ENCODE assay signal across 17 mouse cellular contexts in the genomic region with DNA sequence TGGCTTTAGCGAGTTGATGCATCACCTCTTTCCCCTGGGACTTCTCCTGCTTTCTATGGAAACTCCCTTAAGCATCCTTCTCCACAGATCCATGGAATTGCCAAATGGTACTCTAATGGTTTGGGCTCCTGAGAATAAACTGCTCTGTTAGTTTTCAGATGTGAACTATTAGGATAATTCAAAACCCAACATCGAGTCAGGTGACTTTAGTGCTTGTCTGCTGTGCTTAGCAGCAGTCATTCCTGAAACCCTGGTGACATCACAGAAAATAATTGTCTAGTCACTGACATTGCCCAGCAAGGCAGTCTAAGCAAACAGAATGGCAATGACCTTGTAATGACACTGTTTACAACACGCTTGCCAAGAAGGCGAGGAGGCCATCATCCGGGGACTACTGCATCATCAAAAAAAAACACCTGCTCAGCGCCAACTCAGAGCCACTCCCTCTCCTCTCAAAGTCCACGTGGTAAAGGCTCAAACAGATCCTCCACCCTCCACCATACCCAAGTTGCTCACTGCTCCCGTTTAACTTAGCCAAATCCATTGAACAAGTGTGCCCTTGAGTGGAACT. TPM values are rescaled to one million over a fixed set of nuclear protein-coding genes. Genes with fewer than 3 reads are reported as not detected.
DNase-seq lines count a peak whose midpoint lies in the region; ATAC-seq and TF ChIP-seq lines count a peak whose summit lies in the region.
"Had no signal": no experiment of that assay in that cellular context is flagged by ENCODE, and none has a peak within 500 bp of the region (broad histone marks: within the 10 kb centered on the region; RNA-seq: fewer than 3 reads in every experiment).

No protein-coding gene starts in this region.

- H3K27me3 ChIP-seq in kidney, embryonic 16.5 days (ENCODE audit: insufficient read depth, low read length), result no peaks in the 10 kb centered on the region
- no peaks in the 10 kb centered on the region for H3K27me3 ChIP-seq in MEL (ENCODE audit: control insufficient read depth in 1 of 2, insufficient read depth in 2 of 2, low read length in 2 of 2)
- no peaks in the 10 kb centered on the region for H3K27me3 ChIP-seq in intestine, embryonic 16.5 days (replicated peaks; ENCODE audit: control insufficient read depth, insufficient read depth, low read length)
- no peaks in the 10 kb centered on the region for H3K27me3 ChIP-seq in stomach, postnatal 0 days (ENCODE audit: control insufficient read depth, insufficient read depth, low read length)
- H3K27me3 ChIP-seq: embryonic facial prominence, embryonic 15.5 days; midbrain, embryonic 15.5 days had no signal

- no peak overlapping the region for H3K27ac ChIP-seq in kidney, embryonic 16.5 days (ENCODE audit: low read length)
- H3K27ac ChIP-seq in MEL (ENCODE audit: control insufficient read depth, low read depth, low read length), result peak overlapping the region; percentile 0; the same call in 1 of the 2 replicates
- H3K27ac ChIP-seq in intestine, embryonic 16.5 days (ENCODE audit: low read length), result no peak overlapping the region
- no peak overlapping the region for H3K27ac ChIP-seq in stomach, postnatal 0 days (replicated peaks)
- H3K27ac ChIP-seq: embryonic facial prominence, embryonic 15.5 days; kidney, postnatal 0 days; midbrain, embryonic 15.5 days had no signal

- no peaks in the 10 kb centered on the region for H3K9me3 ChIP-seq in kidney, embryonic 16.5 days (ENCODE audit: low read length)
- H3K9me3 ChIP-seq in MEL (replicated peaks; ENCODE audit: insufficient read depth, low read length), result no peaks in the 10 kb centered on the region
- H3K9me3 ChIP-seq in intestine, embryonic 16.5 days (ENCODE audit: control insufficient read depth, low read length), result no peaks in the 10 kb centered on the region
- H3K9me3 ChIP-seq in stomach, postnatal 0 days (ENCODE audit: control insufficient read depth, low read length), result no peaks in the 10 kb centered on the region
- H3K9me3 ChIP-seq: embryonic facial prominence, embryonic 15.5 days; midbrain, embryonic 15.5 days had no signal

- TF ChIP-seq CTCF in MEL (IDR thresholded peaks at IDR 0.05 in 2 of 3, conservative IDR thresholded peaks at IDR 0.05 in 1 of 3; ENCODE audit: control insufficient read depth in 1 of 3, insufficient read depth in 1 of 3, low read depth in 2 of 3, low read length in 3 of 3, poor library complexity in 1 of 3, severe bottlenecking in 1 of 3), result no peak
- TF ChIP-seq CTCF in stomach, postnatal 0 days (IDR thresholded peaks at IDR 0.05; ENCODE audit: low read depth), result no peak

- no peak overlapping the region for H3K4me2 ChIP-seq in kidney, embryonic 16.5 days (replicated peaks; ENCODE audit: low read depth, low read length)
- H3K4me2 ChIP-seq in intestine, embryonic 16.5 days (ENCODE audit: low read depth, low read length), result no peak overlapping the region
- no peak overlapping the region for H3K4me2 ChIP-seq in stomach, postnatal 0 days (replicated peaks; ENCODE audit: low read depth)
- H3K4me2 ChIP-seq: embryonic facial prominence, embryonic 15.5 days; midbrain, embryonic 15.5 days had no signal

- TF ChIP-seq RAD21 in MEL (IDR thresholded peaks at IDR 0.05; ENCODE audit: low read depth, low read length), result no peak

- H3K79me2 ChIP-seq in MEL (ENCODE audit: control insufficient read depth, insufficient read depth, low read length, poor library complexity), result no peaks in the 10 kb centered on the region

- peak; percentile 22 to 43 for DNase-seq in kidney, adult 8-10 months
- peak; percentile 37 for DNase-seq in MEL (ENCODE audit: low read depth, low spot score)
- DNase-seq in gastrocnemius, postnatal 25 days, result no peak
- no peak for DNase-seq in cerebellum, postnatal 36 days
- DNase-seq in stomach, postnatal 0 days (ENCODE audit: low spot score), result no peak
- DNase-seq: cerebellum, adult 9-10 months; heart, postnatal 4 days; right cerebral cortex, postnatal 14 days had no signal

- 71% methylated on average over 8 of the region's 8 CpGs for WGBS in kidney, embryonic 16.5 days
- WGBS in intestine, embryonic 16.5 days, result 59% methylated on average over 8 of the region's 8 CpGs
- 53% methylated on average over 8 of the region's 8 CpGs for WGBS in stomach, postnatal 0 days

- no peak overlapping the region for H3K4me3 ChIP-seq in kidney, embryonic 16.5 days (ENCODE audit: low read length)
- no peak overlapping the region for H3K4me3 ChIP-seq in MEL (ENCODE audit: control insufficient read depth in 1 of 2, insufficient read depth in 1 of 2, low read depth in 2 of 2, low read length in 2 of 2)
- H3K4me3 ChIP-seq in intestine, embryonic 16.5 days (ENCODE audit: low read length), result no peak overlapping the region
- no peak overlapping the region for H3K4me3 ChIP-seq in stomach, postnatal 0 days (ENCODE audit: low read depth, low read length)
- H3K4me3 ChIP-seq: embryonic facial prominence, embryonic 15.5 days; midbrain, embryonic 15.5 days had no signal

- no peaks in the 10 kb centered on the region for H3K36me3 ChIP-seq in kidney, embryonic 16.5 days (ENCODE audit: insufficient read depth, low read length)
- H3K36me3 ChIP-seq in MEL (ENCODE audit: control insufficient read depth in 1 of 2, insufficient read depth in 2 of 2, low read length in 2 of 2), result peaks cover 0 to 25% of the 10 kb centered on the region in 2 experiments; a peak in 2 of 4 replicates
- no peaks in the 10 kb centered on the region for H3K36me3 ChIP-seq in intestine, embryonic 16.5 days (ENCODE audit: control insufficient read depth, insufficient read depth, low read length)
- no peaks in the 10 kb centered on the region for H3K36me3 ChIP-seq in stomach, postnatal 0 days (ENCODE audit: control insufficient read depth, insufficient read depth, low read length)
- H3K36me3 ChIP-seq: embryonic facial prominence, embryonic 15.5 days; midbrain, embryonic 15.5 days had no signal

- TF ChIP-seq EP300 in MEL (IDR thresholded peaks at IDR 0.05; ENCODE audit: low read depth in 1 of 2, low read length in 2 of 2), result no peak
- TF ChIP-seq EP300 in stomach, postnatal 0 days (optimal IDR thresholded peaks at IDR 0.05), result no peak

- H3K9ac ChIP-seq in kidney, embryonic 16.5 days (replicated peaks; ENCODE audit: low read length), result no peak overlapping the region
- H3K9ac ChIP-seq in MEL (ENCODE audit: control insufficient read depth, low read depth, low read length, poor library complexity, severe bottlenecking), result no peak overlapping the region
- H3K9ac ChIP-seq in intestine, embryonic 16.5 days (ENCODE audit: low read depth, low read length), result no peak overlapping the region
- no peak overlapping the region for H3K9ac ChIP-seq in stomach, postnatal 0 days (ENCODE audit: low read length)
- H3K9ac ChIP-seq: embryonic facial prominence, embryonic 15.5 days; midbrain, embryonic 15.5 days had no signal

- no peak for ATAC-seq in kidney, embryonic 16.5 days (ENCODE audit: low FRiP score, low TSS enrichment)
- 0 out of 2 replicates have a peak, but pooled peaks have one; percentile 44 for ATAC-seq in intestine, embryonic 16.5 days
- ATAC-seq in megakaryocyte progenitor cell, adult 5-6 weeks (replicated peaks; ENCODE audit: poor library complexity), result peak; percentile 36
- no peak for ATAC-seq in stomach, postnatal 0 days (ENCODE audit: low FRiP score, low TSS enrichment)
- ATAC-seq: midbrain, embryonic 15.5 days had no signal

- TF ChIP-seq POLR2A in MEL (IDR thresholded peaks at IDR 0.05; ENCODE audit: control insufficient read depth in 1 of 2, insufficient read depth in 1 of 2, low read depth in 1 of 2, low read length in 2 of 2, poor library complexity in 1 of 2), result no peak

- H3K4me1 ChIP-seq in kidney, embryonic 16.5 days (ENCODE audit: insufficient read depth, low read length), result no peaks in the 10 kb centered on the region
- H3K4me1 ChIP-seq in MEL (ENCODE audit: control insufficient read depth in 1 of 2, insufficient read depth in 2 of 2, low read length in 2 of 2), result peaks cover 0 to 29% of the 10 kb centered on the region in 2 experiments; a peak in 2 of 4 replicates
- no peaks in the 10 kb centered on the region for H3K4me1 ChIP-seq in intestine, embryonic 16.5 days (ENCODE audit: control insufficient read depth, insufficient read depth, low read length)
- no peaks in the 10 kb centered on the region for H3K4me1 ChIP-seq in stomach, postnatal 0 days (replicated peaks; ENCODE audit: control insufficient read depth, insufficient read depth)
- H3K4me1 ChIP-seq: embryonic facial prominence, embryonic 15.5 days; midbrain, embryonic 15.5 days had no signal

TF ChIP-seq in MEL, 35 proteins besides CTCF, POLR2A, EP300 and RAD21:
- no peak for TF ChIP-seq MYB (IDR thresholded peaks at IDR 0.05; ENCODE audit: low read depth, low read length)
- TF ChIP-seq ZNF384 (IDR thresholded peaks at IDR 0.05; ENCODE audit: low read depth, low read length), result peak; percentile 74

RNA-seq across cellular contexts. Expression of a gene that starts 37.7 kb away (rescaled TPM):
- polyA plus RNA-seq in kidney, embryonic 16.5 days (2015; fragmentation: Nextera tagmentation; extraction: Ambion mirVana), result not detected in 2 replicates
- total RNA-seq in MEL (2012; rRNA removed), result not detected in 2 replicates
- not detected for polyA plus RNA-seq in MEL (2012; ENCODE audit: insufficient read depth in 1 of 2, insufficient read length in 2 of 2, low read depth in 1 of 2, low replicate concordance in 2 of 2, missing spikeins in 1 of 2)
- not detected in 2 replicates for polyA plus RNA-seq in intestine, embryonic 16.5 days (2015; fragmentation: Nextera tagmentation; extraction: Ambion mirVana)
- not detected in 2 replicates for total RNA-seq in megakaryocyte progenitor cell, adult 5-6 weeks (2015)
- 0.25 TPM in 1 of 2 replicates, not detected in the other for total RNA-seq in megakaryocyte progenitor cell, adult 5-6 weeks (2017)
- not detected for total RNA-seq in gastrocnemius, postnatal 25 days (2021)
- not detected in 2 replicates for polyA plus RNA-seq in stomach, postnatal 0 days (2015; fragmentation: Nextera tagmentation; extraction: Ambion mirVana)
- total RNA-seq: granulocyte monocyte progenitor cell, adult 5-6 weeks; heart, postnatal 4 days; left cerebral cortex, postnatal 25 days had no signal
- polyA plus RNA-seq: embryonic facial prominence, embryonic 15.5 days; kidney, postnatal 0 days; lung, embryonic 16.5 days had no signal

Comparison
In these comparisons a context has a peak if more than half of its experiments do, and no peak if none do; other contexts are left out.
1. DNase-seq: peak in kidney, adult 8-10 months (2 of 2) and MEL (single experiment); none in gastrocnemius, postnatal 25 days (single experiment), cerebellum, postnatal 36 days (0 of 2) and stomach, postnatal 0 days (single experiment).
2. ATAC-seq: peak in intestine, embryonic 16.5 days (single experiment) and megakaryocyte progenitor cell, adult 5-6 weeks (single experiment); none in kidney, embryonic 16.5 days (single experiment) and stomach, postnatal 0 days (single experiment).